Mouse (Mus musculus) spleen, adult 12 weeks (tissue): ENCODE data around the gene Bcdin3d.

ENCODE experiments used
- DNase-seq: peaks from one replicate; pipeline ENCODE4 v3.0.0; 2022; ENCODE audit warnings: low spot score

Gene Bcdin3d

GRCm38 (mm10) chr15:99440112-99440815 is 34.3 kb downstream of the Bcdin3d start:
- DNase-seq, result no peak

GRCm38 (mm10) chr15:99438966-99439698 is 35.4 kb downstream of the Bcdin3d start:
- no peak for DNase-seq

- no peak for DNase-seq
Measured at GRCm38 (mm10) chr15:99433913-99434312, 40.6 kb downstream of the Bcdin3d start.

GRCm38 (mm10) chr15:99433081-99433718 is 41.3 kb downstream of the Bcdin3d start:
- no peak for DNase-seq

- DNase-seq, result no peak
Measured at GRCm38 (mm10) chr15:99431967-99432366, 42.6 kb downstream of the Bcdin3d start.

- no peak for DNase-seq
Measured at GRCm38 (mm10) chr15:99431504-99431903, 43.0 kb downstream of the Bcdin3d start.

GRCm38 (mm10) chr15:99431063-99431462 is 43.5 kb downstream of the Bcdin3d start:
- no peak for DNase-seq

- DNase-seq, result no peak
Measured at GRCm38 (mm10) chr15:99430394-99430793, 44.1 kb downstream of the Bcdin3d start.

GRCm38 (mm10) chr15:99423884-99424283 is 50.6 kb downstream of the Bcdin3d start:
- DNase-seq, result no peak

GRCm38 (mm10) chr15:99423131-99423530 is 51.4 kb downstream of the Bcdin3d start:
- DNase-seq, result no peak

- no peak for DNase-seq
Measured at GRCm38 (mm10) chr15:99422551-99422950, 52.0 kb downstream of the Bcdin3d start.

GRCm38 (mm10) chr15:99421676-99422075 is 52.9 kb downstream of the Bcdin3d start:
- DNase-seq, result no peak

GRCm38 (mm10) chr15:99421152-99421551 is 53.4 kb downstream of the Bcdin3d start:
- DNase-seq, result no peak

GRCm38 (mm10) chr15:99420521-99421014 is 54.0 kb downstream of the Bcdin3d start:
- DNase-seq, result no peak

- no peak for DNase-seq
Measured at GRCm38 (mm10) chr15:99420101-99420500, 54.4 kb downstream of the Bcdin3d start.
